Comparison of ENCODE assay signal across 8 mouse cellular contexts in genomic region chr5:135064382-135064766, GRCm38 (mm10). TPM values are rescaled to one million over a fixed set of nuclear protein-coding genes. Genes with fewer than 3 reads are reported as not detected.
A peak's percentile ranks its signal among the peaks of the same experiment; 100 is the strongest.
DNase-seq lines count a peak whose midpoint lies in the region; ATAC-seq and TF ChIP-seq lines count a peak whose summit lies in the region.

No protein-coding gene starts in this region.

- WGBS in heart, embryonic 11.5 days (ENCODE audit: insufficient replicate concordance), result under 1% methylated on average over 40 of the region's 40 CpGs
- WGBS in forebrain, embryonic 12.5 days, result under 1% methylated on average over 40 of the region's 40 CpGs
- WGBS in liver, embryonic 14.5 days (ENCODE audit: insufficient replicate concordance), result 0% methylated on average over 40 of the region's 40 CpGs

- H3K4me1 ChIP-seq in heart, embryonic 11.5 days (ENCODE audit: control insufficient read depth, insufficient read depth, low read length), result peaks cover 6% of the 10 kb centered on the region; the same call in 1 of the 2 replicates
- H3K4me1 ChIP-seq in ES-Bruce4 (ENCODE audit: control insufficient read depth, insufficient read depth, low read length), result no peaks in the 10 kb centered on the region
- peaks cover 23% of the 10 kb centered on the region for H3K4me1 ChIP-seq in forebrain, embryonic 12.5 days
- peaks cover 9 to 11% of the 10 kb centered on the region in 2 experiments for H3K4me1 ChIP-seq in liver, embryonic 14.5 days (replicated peaks; ENCODE audit: control insufficient read depth in 2 of 2, insufficient read depth in 2 of 2, low read length in 1 of 2)

- peak overlapping the region; percentile 81 for H3K4me2 ChIP-seq in heart, embryonic 11.5 days
- H3K4me2 ChIP-seq in forebrain, embryonic 12.5 days, result peak overlapping the region; percentile 96
- peak overlapping the region; percentile 93 for H3K4me2 ChIP-seq in liver, embryonic 14.5 days (ENCODE audit: low read depth)

- peak overlapping the region; percentile 88 for H3K9ac ChIP-seq in heart, embryonic 11.5 days (ENCODE audit: low read depth, low read length)
- peak overlapping the region; percentile 60 for H3K9ac ChIP-seq in ES-Bruce4 (ENCODE audit: low read depth, poor library complexity, severe bottlenecking)
- peak overlapping the region; percentile 84 for H3K9ac ChIP-seq in forebrain, embryonic 12.5 days
- peak overlapping the region; percentile 89 for H3K9ac ChIP-seq in liver, embryonic 14.5 days (replicated peaks)

- TF ChIP-seq EP300 in ES-Bruce4 (IDR thresholded peaks at IDR 0.05; ENCODE audit: insufficient read depth, low read depth, low read length), result no peak
- TF ChIP-seq EP300 in liver, embryonic 14.5 days (IDR thresholded peaks at IDR 0.05; ENCODE audit: low read depth), result no peak

- peaks cover 10% of the 10 kb centered on the region for H3K36me3 ChIP-seq in heart, embryonic 11.5 days (ENCODE audit: control insufficient read depth, insufficient read depth, low read length)
- peaks cover 6% of the 10 kb centered on the region for H3K36me3 ChIP-seq in ES-Bruce4 (ENCODE audit: control insufficient read depth, insufficient read depth, low read length, poor library complexity, severe bottlenecking)
- H3K36me3 ChIP-seq in forebrain, embryonic 12.5 days (replicated peaks), result peaks cover 36% of the 10 kb centered on the region
- H3K36me3 ChIP-seq in liver, embryonic 14.5 days (replicated peaks; ENCODE audit: control insufficient read depth, insufficient read depth, low read depth), result peaks cover 4% of the 10 kb centered on the region

- no peak for TF ChIP-seq POLR2A in ES-Bruce4 (IDR thresholded peaks at IDR 0.05; ENCODE audit: insufficient read depth, low read length)

- peak; percentile 59 for ATAC-seq in heart, embryonic 11.5 days (replicated peaks; ENCODE audit: insufficient number of reproducible peaks, low FRiP score, low TSS enrichment)
- peak; percentile 72 for ATAC-seq in forebrain, embryonic 12.5 days (ENCODE audit: low FRiP score)
- ATAC-seq in liver, embryonic 14.5 days (ENCODE audit: insufficient read depth), result peak; percentile 66

- peak overlapping the region; percentile 92 for H3K4me3 ChIP-seq in heart, embryonic 11.5 days (ENCODE audit: low read depth, low read length)
- H3K4me3 ChIP-seq in ES-Bruce4 (ENCODE audit: low read depth, low read length), result peak overlapping the region; percentile 80
- H3K4me3 ChIP-seq in forebrain, embryonic 12.5 days (replicated peaks), result peak overlapping the region; percentile 94
- H3K4me3 ChIP-seq in liver, embryonic 14.5 days (ENCODE audit: insufficient read depth in 1 of 2, low read depth in 2 of 2, low read length in 2 of 2), result peak overlapping the region; percentile 80 to 95

- no peak for TF ChIP-seq CTCF in ES-Bruce4 (IDR thresholded peaks at IDR 0.05; ENCODE audit: low read depth, low read length)
- TF ChIP-seq CTCF in liver, embryonic 14.5 days (IDR thresholded peaks at IDR 0.05; ENCODE audit: low read depth), result no peak

- no peaks in the 10 kb centered on the region for H3K27me3 ChIP-seq in heart, embryonic 11.5 days (ENCODE audit: control insufficient read depth, insufficient read depth, low read length)
- H3K27me3 ChIP-seq in ES-Bruce4 (ENCODE audit: control insufficient read depth, insufficient read depth, low read length, poor library complexity, severe bottlenecking), result no peaks in the 10 kb centered on the region
- H3K27me3 ChIP-seq in forebrain, embryonic 12.5 days, result no peaks in the 10 kb centered on the region
- H3K27me3 ChIP-seq in liver, embryonic 14.5 days (ENCODE audit: control insufficient read depth, insufficient read depth, low read length), result no peaks in the 10 kb centered on the region

- H3K9me3 ChIP-seq in heart, embryonic 11.5 days (replicated peaks; ENCODE audit: control insufficient read depth, low read length), result no peaks in the 10 kb centered on the region
- H3K9me3 ChIP-seq in ES-Bruce4 (replicated peaks; ENCODE audit: control insufficient read depth, insufficient read depth, low read length, poor library complexity, severe bottlenecking), result no peaks in the 10 kb centered on the region
- H3K9me3 ChIP-seq in forebrain, embryonic 12.5 days, result 0 out of 2 replicates have a peak, but pooled peaks cover 2% of the 10 kb centered on the region
- no peaks in the 10 kb centered on the region for H3K9me3 ChIP-seq in liver, embryonic 14.5 days (ENCODE audit: control insufficient read depth, low read length)

- H3K27ac ChIP-seq in heart, embryonic 11.5 days (ENCODE audit: low read depth, low read length), result no peak overlapping the region
- H3K27ac ChIP-seq in ES-Bruce4 (ENCODE audit: insufficient read depth, low read length), result no peak overlapping the region
- H3K27ac ChIP-seq in forebrain, embryonic 12.5 days, result peak overlapping the region; percentile 61; the same call in 1 of the 2 replicates
- peak overlapping the region; percentile 7 for H3K27ac ChIP-seq in liver, embryonic 14.5 days

- no peak for DNase-seq in heart, postnatal 4 days
- DNase-seq in liver, embryonic 14.5 days (ENCODE audit: low read depth in 3 of 3, low spot score in 3 of 3), result no peak
- no peak for DNase-seq in MN1 (ENCODE audit: low spot score)
- DNase-seq in adrenal gland, postnatal 14 days, result no peak
- no peak for DNase-seq in urinary bladder, adult 2 months (ENCODE audit: low spot score)

RNA-seq across cellular contexts. Expression of gene Dnajc30, which starts 0.4 kb away (rescaled TPM):
- 29.2 and 30.9 TPM in 2 replicates for polyA plus RNA-seq in heart, embryonic 11.5 days (2014; fragmentation: Nextera tagmentation; extraction: Ambion mirVana)
- total RNA-seq in heart, postnatal 4 days (2021), result 10 to 100 TPM; 24.8 to 26.6 TPM
- polyA plus RNA-seq in ES-Bruce4 (2011; ENCODE audit: insufficient read depth, insufficient read length, low read depth, missing spikeins), result 7.9 and 8.0 TPM in 2 replicates
- 27.9 TPM in 2 replicates for polyA plus RNA-seq in forebrain, embryonic 12.5 days (2016; fragmentation: Nextera tagmentation; extraction: Ambion mirVana)
- polyA plus RNA-seq in liver, embryonic 14.5 days (2012; rRNA removed), result 9.5 and 12.1 TPM in 2 replicates
- 13.3 and 14.2 TPM in 2 replicates for polyA plus RNA-seq in liver, embryonic 14.5 days (2014; fragmentation: Nextera tagmentation; extraction: Ambion mirVana)
- total RNA-seq in adrenal gland, postnatal 14 days (2021), result 24.5 and 26.2 TPM in 2 replicates
- polyA plus RNA-seq in urinary bladder, adult 2 months (2012; rRNA removed), result 25.3 and 28.1 TPM in 2 replicates

RNA-seq across cellular contexts. Expression of gene Bud23, which starts 0.4 kb away (rescaled TPM):
- polyA plus RNA-seq in heart, embryonic 11.5 days (2014; fragmentation: Nextera tagmentation; extraction: Ambion mirVana), result 74.8 and 78.3 TPM in 2 replicates
- total RNA-seq in heart, postnatal 4 days (2021), result 10 to 100 TPM; 28.5 to 37.0 TPM
- polyA plus RNA-seq in ES-Bruce4 (2011; ENCODE audit: insufficient read depth, insufficient read length, low read depth, missing spikeins), result 71.1 and 102 TPM in 2 replicates
- polyA plus RNA-seq in forebrain, embryonic 12.5 days (2016; fragmentation: Nextera tagmentation; extraction: Ambion mirVana), result 111 and 125 TPM in 2 replicates
- 36.7 and 43.3 TPM in 2 replicates for polyA plus RNA-seq in liver, embryonic 14.5 days (2012; rRNA removed)
- 46.0 and 50.1 TPM in 2 replicates for polyA plus RNA-seq in liver, embryonic 14.5 days (2014; fragmentation: Nextera tagmentation; extraction: Ambion mirVana)
- total RNA-seq in adrenal gland, postnatal 14 days (2021), result 45.6 and 51.3 TPM in 2 replicates
- 51.2 and 54.6 TPM in 2 replicates for polyA plus RNA-seq in urinary bladder, adult 2 months (2012; rRNA removed)

RNA-seq across cellular contexts. Expression of gene Vps37d, which starts 13.7 kb away (rescaled TPM):
- polyA plus RNA-seq in heart, embryonic 11.5 days (2014; fragmentation: Nextera tagmentation; extraction: Ambion mirVana), result 2.0 and 2.6 TPM in 2 replicates
- total RNA-seq in heart, postnatal 4 days (2021), result 1 to 10 TPM; 2.8 to 2.9 TPM
- 4.2 and 5.7 TPM in 2 replicates for polyA plus RNA-seq in ES-Bruce4 (2011; ENCODE audit: insufficient read depth, insufficient read length, low read depth, missing spikeins)
- polyA plus RNA-seq in forebrain, embryonic 12.5 days (2016; fragmentation: Nextera tagmentation; extraction: Ambion mirVana), result 21.9 and 23.2 TPM in 2 replicates
- 0.29 and 0.30 TPM in 2 replicates for polyA plus RNA-seq in liver, embryonic 14.5 days (2012; rRNA removed)
- 0.06 and 0.10 TPM in 2 replicates for polyA plus RNA-seq in liver, embryonic 14.5 days (2014; fragmentation: Nextera tagmentation; extraction: Ambion mirVana)
- 2.2 and 3.5 TPM in 2 replicates for total RNA-seq in adrenal gland, postnatal 14 days (2021)
- polyA plus RNA-seq in urinary bladder, adult 2 months (2012; rRNA removed), result 4.0 and 4.4 TPM in 2 replicates

RNA-seq across cellular contexts. Expression of gene Mlxipl, which starts 25.3 kb away (rescaled TPM):
- polyA plus RNA-seq in heart, embryonic 11.5 days (2014; fragmentation: Nextera tagmentation; extraction: Ambion mirVana), result 0.54 and 1.2 TPM in 2 replicates
- total RNA-seq in heart, postnatal 4 days (2021), result 1 to 10 TPM; 8.4 to 9.6 TPM
- 3.8 and 4.6 TPM in 2 replicates for polyA plus RNA-seq in ES-Bruce4 (2011; ENCODE audit: insufficient read depth, insufficient read length, low read depth, missing spikeins)
- polyA plus RNA-seq in forebrain, embryonic 12.5 days (2016; fragmentation: Nextera tagmentation; extraction: Ambion mirVana), result 2.7 and 3.1 TPM in 2 replicates
- 14.7 and 18.5 TPM in 2 replicates for polyA plus RNA-seq in liver, embryonic 14.5 days (2012; rRNA removed)
- 6.6 and 8.4 TPM in 2 replicates for polyA plus RNA-seq in liver, embryonic 14.5 days (2014; fragmentation: Nextera tagmentation; extraction: Ambion mirVana)
- 80.7 and 81.6 TPM in 2 replicates for total RNA-seq in adrenal gland, postnatal 14 days (2021)
- 1.9 and 2.5 TPM in 2 replicates for polyA plus RNA-seq in urinary bladder, adult 2 months (2012; rRNA removed)

RNA-seq across cellular contexts. Expression of gene Stx1a, which starts 41.1 kb away (rescaled TPM):
- polyA plus RNA-seq in heart, embryonic 11.5 days (2014; fragmentation: Nextera tagmentation; extraction: Ambion mirVana), result 10.4 and 13.4 TPM in 2 replicates
- total RNA-seq in heart, postnatal 4 days (2021), result 1 to 10 TPM; 5.6 to 6.0 TPM
- 9.3 and 10.5 TPM in 2 replicates for polyA plus RNA-seq in ES-Bruce4 (2011; ENCODE audit: insufficient read depth, insufficient read length, low read depth, missing spikeins)
- polyA plus RNA-seq in forebrain, embryonic 12.5 days (2016; fragmentation: Nextera tagmentation; extraction: Ambion mirVana), result 21.8 and 22.3 TPM in 2 replicates
- polyA plus RNA-seq in liver, embryonic 14.5 days (2012; rRNA removed), result 2.0 and 2.3 TPM in 2 replicates
- 0.72 and 0.73 TPM in 2 replicates for polyA plus RNA-seq in liver, embryonic 14.5 days (2014; fragmentation: Nextera tagmentation; extraction: Ambion mirVana)
- total RNA-seq in adrenal gland, postnatal 14 days (2021), result 5.9 and 10.9 TPM in 2 replicates
- polyA plus RNA-seq in urinary bladder, adult 2 months (2012; rRNA removed), result 9.6 and 11.5 TPM in 2 replicates

Comparison
In these comparisons a context has a peak if more than half of its experiments do, and no peak if none do; other contexts are left out.
1. H3K27ac ChIP-seq: peak in forebrain, embryonic 12.5 days (single experiment) and liver, embryonic 14.5 days (single experiment); none in heart, embryonic 11.5 days (single experiment) and ES-Bruce4 (single experiment).
2. Peak in every context shown above with its lines, with median percentiles within 50 percentile points of each other: ATAC-seq, H3K4me2 ChIP-seq, H3K4me3 ChIP-seq and H3K9ac ChIP-seq.